Mouse (Mus musculus) testis, postnatal 10 days (tissue): Measurements from ENCODE around the gene Tmtc1.
A peak's percentile ranks its signal among the peaks of the same experiment; 100 is the strongest.

Experiments
- DNase-seq: peaks from one replicate; pipeline ENCODE4 v3.0.0; 2021; ENCODE audit warnings: low spot score

The Tmtc1 gene

DNA sequence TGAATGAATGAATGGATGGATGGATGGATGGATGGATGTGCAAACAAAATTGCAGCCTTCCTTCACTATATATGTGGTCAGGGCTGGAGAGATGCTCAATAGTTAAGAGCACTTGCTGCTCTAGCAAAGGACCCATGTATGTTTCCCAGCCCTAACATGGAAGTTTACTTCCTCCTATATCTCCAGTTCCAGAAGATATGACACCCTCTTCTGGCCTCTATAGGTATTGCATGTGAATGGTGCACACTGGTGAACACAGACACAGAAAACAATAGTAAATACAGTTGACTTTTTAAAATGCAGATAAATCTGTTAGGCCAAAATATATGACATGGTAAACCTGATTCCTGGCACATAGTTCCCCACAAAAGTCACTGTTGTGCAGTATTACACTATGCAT, 73.0 kb downstream of the Tmtc1 start:
- no peak for DNase-seq

- no peak for DNase-seq
Observed at GRCm38 (mm10) chr6:148367094-148367539, 77.1 kb downstream of the Tmtc1 start.

GRCm38 (mm10) chr6:148366629-148367028, 77.6 kb downstream of the Tmtc1 start:
- no peak for DNase-seq

GRCm38 (mm10) chr6:148363162-148363561, 81.0 kb downstream of the Tmtc1 start:
- no peak for DNase-seq

DNA sequence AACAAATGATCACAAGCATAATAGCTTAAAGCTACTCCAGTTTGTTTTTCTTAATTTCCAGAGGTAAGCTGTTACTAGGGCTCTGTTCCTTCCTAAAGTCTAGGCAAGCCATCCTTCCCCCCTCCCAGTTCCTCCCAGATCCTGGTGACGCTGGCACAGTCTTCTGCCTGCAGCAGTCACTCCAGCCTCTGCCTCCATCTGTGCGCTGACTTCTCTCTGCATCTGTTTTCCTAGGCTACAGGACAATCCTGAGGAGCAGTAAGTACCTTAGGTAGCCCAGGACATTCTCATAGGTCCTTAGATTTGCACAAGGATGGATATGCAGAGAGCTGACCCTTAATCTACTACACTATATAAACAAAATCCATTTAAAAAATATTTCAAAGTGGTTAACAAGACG, 81.7 kb downstream of the Tmtc1 start:
- no peak for DNase-seq

- no peak for DNase-seq
Observed at GRCm38 (mm10) chr6:148359348-148359905, 84.8 kb downstream of the Tmtc1 start.

DNA sequence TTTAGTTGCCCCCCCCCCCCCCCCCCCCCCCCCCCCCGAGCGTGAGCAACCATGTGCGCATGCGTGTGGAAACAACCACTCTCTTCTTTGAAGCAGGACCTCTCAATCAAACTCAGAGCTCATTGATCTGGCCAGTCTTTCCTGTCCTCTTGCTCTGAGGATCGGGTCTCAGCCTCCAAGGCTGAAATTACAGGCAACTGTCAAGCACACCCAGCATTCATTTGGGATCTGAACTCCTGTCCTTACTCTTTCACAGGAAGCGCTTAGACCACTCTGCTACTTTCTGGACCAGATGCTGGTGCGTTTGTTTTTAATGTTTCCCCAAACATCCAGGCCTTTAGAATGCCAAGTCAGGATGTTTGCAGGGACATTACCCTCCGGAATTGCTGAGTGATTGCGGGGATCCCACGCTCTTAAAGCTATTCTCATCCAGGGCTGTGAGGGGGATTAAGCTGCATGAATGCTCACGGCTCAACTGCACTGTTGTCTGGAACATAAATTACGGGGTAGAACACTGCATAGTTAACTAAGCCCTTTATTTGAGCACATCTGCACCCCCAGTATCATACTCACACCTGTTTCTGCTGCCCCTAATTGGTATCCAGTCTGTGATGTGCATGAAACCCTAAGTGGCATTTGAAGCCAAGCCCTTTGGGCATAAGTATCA, 85.5 kb downstream of the Tmtc1 start:
- no peak for DNase-seq

DNA sequence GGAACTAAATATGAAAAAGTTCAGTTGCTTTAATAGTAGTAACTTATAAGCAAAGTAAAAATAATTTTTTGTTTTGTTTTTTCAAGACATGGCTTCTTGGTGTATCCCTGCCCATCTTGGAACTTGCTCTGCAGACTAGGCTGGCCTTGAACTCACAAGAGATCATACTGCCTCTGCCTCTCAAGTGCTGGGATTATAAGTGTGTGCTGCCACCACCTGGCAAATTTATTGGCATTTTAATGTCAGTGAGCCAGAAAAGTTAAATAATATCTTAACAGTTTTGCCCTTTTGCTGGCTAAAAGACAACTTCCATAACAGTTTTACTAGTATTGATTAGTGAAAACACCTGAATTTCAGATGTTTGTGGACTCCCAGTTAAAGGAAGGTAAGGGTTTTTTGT, 88.0 kb downstream of the Tmtc1 start:
- DNase-seq, result no peak

GRCm38 (mm10) chr6:148354509-148355474, 89.4 kb downstream of the Tmtc1 start:
- DNase-seq, result peak; percentile 92

GRCm38 (mm10) chr6:148354151-148354508, 90.1 kb downstream of the Tmtc1 start:
- no peak for DNase-seq

DNA sequence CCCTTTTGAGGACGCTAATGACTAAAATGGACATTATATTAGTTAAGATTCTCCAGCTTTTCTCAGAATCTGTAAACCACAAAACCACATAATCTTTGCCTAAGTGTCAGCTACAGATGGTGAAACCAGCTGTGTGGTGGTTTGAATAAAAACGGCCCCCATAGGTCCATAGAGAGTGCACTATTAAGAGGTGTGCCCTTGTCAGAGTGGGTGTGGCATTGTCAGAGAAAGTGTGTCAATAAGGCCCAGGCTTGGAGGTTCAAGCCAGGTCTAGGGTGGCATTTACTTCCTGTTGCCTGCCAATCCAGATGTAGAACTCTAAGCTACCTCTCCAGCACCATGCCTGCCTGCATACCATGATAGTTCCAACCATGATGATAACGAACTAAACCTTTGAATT, 99.2 kb downstream of the Tmtc1 start:
- DNase-seq, result no peak

DNA sequence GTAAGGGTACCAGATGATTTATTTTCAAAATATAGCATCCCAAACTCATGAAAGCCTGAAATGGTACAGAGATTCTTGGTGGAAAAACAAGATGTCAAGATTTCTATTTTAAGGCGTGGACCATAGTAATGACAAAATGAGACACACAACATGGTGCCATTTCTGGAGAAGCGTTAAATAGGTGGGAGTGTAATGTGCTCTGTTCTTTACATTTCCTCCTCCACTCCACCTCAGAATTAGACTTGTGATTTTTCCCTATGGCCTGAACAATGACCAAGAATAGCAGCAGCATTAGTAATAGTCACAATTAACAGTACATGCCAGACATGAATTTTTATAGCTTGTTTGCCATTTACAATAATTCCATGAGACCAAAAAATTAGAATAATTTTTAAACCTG, 102.0 kb downstream of the Tmtc1 start:
- DNase-seq, result no peak

GRCm38 (mm10) chr6:148341765-148342164, 102.4 kb downstream of the Tmtc1 start:
- no peak for DNase-seq

DNA sequence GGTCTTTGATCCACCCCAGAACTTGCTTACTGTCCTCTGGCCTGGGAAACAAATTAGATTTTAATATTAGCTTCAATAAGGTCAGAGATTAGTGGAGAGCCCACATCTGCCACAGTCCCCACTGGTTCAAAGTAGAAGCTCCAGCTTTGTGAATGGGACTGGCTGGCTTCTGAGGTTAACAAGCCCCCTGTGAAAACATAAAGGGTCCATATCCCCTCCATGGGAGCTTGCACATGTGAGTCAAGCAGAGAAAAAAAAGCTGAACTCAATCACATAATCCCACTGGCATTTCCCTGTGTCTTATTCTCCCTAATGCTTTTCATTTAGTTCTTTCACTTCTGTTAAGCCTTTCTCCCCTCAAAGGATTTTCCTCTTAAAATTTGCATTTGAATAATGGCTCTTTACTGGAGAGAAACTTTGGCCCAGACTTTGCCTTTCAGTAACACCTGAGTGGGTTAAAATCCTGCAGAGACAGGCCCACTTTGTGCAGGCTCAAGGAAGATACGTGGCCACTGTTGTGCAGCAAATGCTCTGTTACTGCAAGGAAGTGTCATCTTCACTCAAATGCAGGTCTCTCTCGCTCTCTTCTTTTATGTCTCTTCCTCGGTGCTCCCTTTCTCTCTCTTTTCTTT, 105.7 kb downstream of the Tmtc1 start:
- no peak for DNase-seq

GRCm38 (mm10) chr6:148336290-148336955, 107.8 kb downstream of the Tmtc1 start:
- no peak for DNase-seq

- DNase-seq, result no peak
Observed at GRCm38 (mm10) chr6:148331916-148332315, 112.3 kb downstream of the Tmtc1 start.

DNA sequence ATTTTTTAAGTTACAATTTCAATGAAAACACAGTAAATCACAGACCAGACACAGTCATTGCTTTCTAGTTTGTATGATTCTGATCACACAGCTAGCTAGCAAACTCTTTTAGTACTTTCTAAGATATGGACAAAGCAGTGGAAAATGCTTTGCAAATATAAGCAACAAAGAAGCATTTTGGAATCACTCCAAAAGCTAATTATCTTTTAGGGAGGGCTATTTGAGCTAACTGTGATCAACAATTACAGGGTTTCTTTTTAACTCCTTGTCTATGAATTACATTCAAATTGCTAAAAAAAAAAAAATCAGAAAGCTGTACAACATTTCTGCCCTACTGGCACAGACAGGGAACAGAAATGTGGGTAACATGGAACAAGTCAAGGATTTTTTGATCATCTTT, 114.2 kb downstream of the Tmtc1 start:
- no peak for DNase-seq

- DNase-seq, result no peak
Observed at GRCm38 (mm10) chr6:148328928-148329327, 115.3 kb downstream of the Tmtc1 start.

DNA sequence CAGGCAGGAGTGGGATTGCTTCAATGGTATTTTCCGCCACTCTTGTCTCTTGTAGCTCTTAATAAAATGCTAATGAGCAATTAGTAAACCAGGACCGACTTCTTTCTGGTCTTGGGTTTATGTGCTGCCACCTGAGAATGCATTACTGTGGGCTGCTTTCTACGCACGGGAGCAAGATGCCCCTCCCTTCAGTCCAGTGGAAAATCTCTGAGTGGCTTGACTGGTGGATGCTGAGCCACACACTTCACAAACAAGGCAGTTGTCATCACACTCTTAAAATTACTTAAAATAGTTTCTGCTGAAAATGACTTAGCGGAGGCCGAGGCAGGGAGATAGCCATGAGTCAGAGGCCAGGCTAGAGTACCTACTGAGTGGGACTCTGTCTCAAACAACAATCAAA, 116.1 kb downstream of the Tmtc1 start:
- DNase-seq, result no peak

- DNase-seq, result no peak
Observed at GRCm38 (mm10) chr6:148318736-148319135, 125.5 kb downstream of the Tmtc1 start.

DNA sequence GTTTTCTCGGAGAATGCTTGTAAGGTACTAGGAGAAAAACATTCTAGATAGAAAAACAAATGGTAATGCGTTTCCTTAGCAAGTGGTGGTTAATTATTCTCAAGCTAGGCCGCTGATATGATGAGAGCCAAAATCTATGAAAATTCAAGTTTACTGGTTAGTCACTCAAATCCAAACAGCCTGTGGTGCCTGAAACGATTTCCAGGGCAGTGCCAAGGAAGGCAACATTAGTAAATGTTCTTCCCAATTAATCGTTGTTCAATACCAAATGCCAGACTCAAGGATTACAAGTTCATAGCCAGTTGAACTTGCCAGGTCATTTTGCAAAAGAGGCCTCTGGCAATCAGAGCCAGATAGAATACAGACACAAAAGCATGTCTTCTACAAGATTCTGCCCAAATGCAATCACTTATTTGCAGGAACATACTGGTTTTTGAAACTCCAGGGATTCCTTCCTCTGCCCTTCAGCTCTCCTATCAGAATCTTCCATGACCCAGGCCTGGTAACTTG, 128.6 kb downstream of the Tmtc1 start:
- DNase-seq, result no peak

DNA sequence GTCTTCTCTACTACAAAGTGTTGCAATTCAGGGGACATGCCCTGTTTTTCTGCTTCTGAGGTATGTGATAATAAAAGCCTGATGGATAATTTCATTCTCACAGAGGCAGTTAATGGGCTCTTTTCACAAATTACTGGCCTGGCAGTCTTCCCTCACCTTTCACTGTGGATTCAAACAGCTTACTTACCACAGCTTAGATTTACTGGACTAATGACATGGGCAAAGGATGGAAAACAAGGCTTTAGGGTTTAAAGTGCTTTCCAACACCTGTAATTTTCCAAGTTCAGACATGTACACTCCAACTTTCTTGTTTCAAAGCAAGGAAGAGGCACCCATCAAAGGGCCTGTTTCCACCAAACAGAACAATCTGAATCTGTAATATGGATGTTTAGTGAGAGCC, 129.1 kb downstream of the Tmtc1 start:
- no peak for DNase-seq
